Mouse (Mus musculus): ENCODE results near the gene Gpx6.

The Gpx6 gene

GRCm38 (mm10) chr13:21323405-21323804 is 11.5 kb downstream of the Gpx6 start:
- CTCF ChIA-PET = interaction anchor here (0.7 kb wide), 1 partner anchor 186 kb away, joined by 7 read pairs; no protein-coding TSS in a partner anchor

- CTCF ChIA-PET = no interaction called here
Observed at GRCm38 (mm10) chr13:21326191-21326590, 14.3 kb downstream of the Gpx6 start.

GRCm38 (mm10) chr13:21326657-21327211 is 14.8 kb downstream of the Gpx6 start:
- CTCF ChIA-PET = interaction anchor here (0.5 to 0.6 kb wide), 2 partner anchors 140 to 996 kb away, joined by 4 to 14 read pairs; no protein-coding TSS in a partner anchor

DNA sequence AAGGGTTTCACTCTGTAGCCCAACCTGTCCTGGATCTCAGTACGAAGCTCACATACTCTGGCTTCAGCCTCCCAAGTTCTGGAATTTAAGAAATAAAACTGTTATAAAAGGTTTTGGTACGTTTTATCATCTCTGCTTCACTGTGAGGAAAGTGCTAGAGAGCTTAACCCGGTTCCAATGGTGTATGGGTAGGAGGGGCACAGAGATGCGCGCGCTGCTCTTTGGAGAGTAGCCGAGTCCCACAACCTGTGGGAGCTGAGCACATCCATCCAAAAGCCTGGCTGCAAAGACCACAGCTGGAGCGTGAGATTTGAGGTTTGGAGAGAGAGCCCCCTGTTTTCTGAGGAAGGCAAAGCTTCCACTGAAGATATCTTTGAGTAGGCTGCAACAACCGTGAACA is 15.5 kb downstream of the Gpx6 start:
- CTCF ChIA-PET = interaction anchor here (0.5 to 0.6 kb wide), 2 partner anchors 140 to 997 kb away, joined by 4 to 14 read pairs; no protein-coding TSS in a partner anchor

GRCm38 (mm10) chr13:21346610-21347009 is 34.7 kb downstream of the Gpx6 start, which contains the start of gene Olfr1367:
Gene Olfr1367, plus strand, starts transcription at chr13:21346910.
- CTCF ChIA-PET = no interaction called here

DNA sequence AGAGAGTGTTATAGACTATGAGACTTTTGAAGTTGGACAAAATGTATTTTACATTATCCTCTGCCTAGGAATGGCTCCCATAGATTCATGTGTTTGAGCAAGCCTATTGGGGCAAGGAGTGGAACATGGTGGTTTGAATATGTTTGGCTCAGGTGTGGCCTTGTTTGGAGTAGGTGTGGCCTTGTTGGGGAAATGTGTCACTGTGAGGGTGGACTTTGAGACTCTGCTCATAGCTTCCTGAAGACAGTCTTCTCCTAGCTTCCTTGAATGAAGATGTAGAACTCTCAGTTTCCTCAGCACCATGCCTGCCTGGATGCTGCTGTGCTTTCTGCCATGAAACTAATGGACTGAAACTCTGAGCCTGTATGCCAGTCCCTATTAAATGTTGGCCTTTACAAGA is 38.7 kb downstream of the Gpx6 start:
- CTCF ChIA-PET = no interaction called here

DNA sequence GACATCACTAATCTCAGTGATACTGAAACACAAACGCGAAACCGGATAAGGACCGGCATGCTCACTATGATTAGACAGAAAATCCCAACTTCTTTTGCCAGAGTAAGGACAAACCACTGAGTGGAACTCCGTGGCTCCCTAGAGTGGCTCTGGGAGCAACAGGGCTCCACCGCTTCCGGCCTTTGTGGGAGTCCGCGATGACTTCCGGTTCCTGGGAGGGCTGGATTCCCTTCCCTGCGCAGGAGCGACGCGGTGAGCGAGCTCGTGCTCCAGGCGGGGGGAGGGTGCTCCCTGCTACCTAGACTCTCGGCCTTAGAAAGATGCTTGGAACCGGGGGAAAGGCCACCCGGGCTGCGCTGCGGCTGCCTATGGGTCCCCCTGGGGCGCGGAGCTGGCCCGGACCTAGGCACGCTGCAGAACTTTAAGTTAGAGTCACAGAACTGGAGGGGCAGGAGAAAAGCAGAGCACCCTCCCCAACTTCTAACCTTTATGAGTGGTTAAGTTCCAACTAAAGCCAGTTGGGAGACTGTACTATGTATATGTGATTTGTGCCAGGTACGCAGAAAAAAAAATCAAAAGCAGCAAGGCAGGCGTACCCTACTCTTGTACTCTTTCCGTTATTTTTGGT is 50.8 kb downstream of the Gpx6 start, which contains the start of gene Zscan12:
Zscan12 (plus strand) TSS at position 200 of the 628 bp plus-strand sequence.
- CTCF ChIA-PET = no interaction called here

DNA sequence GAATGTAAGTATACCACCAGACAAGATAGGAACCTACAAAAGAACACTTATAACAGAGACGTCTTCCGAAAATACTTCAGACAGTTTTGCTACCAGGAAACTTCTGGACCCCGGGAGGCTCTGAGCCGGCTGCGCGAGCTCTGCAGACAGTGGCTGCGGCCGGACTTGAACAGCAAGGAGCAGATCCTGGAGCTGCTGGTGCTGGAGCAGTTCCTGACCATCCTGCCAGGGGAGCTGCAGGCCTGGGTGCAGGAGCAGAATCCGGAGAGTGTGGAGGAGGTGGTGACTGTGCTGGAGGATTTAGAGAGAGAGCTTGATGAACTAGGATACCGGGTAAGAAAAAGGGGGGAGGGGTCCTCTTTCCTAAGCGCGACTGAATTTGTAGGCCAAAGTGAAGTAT is 51.8 kb downstream of the Gpx6 start:
- CTCF ChIA-PET = no interaction called here

DNA sequence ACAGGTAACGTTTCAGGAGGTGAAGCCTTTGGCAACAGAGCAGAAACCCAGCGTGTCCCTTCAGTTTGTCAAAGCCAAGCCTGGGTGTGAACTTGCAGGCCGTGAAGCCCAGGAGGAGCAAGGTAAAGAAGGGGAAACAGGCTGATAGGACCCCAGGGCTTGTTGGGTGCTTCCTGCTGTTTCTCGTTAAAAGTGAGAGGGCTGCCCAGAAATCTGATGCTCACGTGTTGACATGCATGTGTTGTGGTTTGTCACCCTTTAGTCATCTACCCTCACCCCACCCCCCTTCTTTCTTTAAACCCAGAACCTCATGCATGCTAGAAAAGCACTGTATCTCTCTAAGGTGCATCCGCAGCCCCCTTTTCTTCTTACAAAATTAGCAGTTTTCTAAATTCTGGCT is 54.7 kb downstream of the Gpx6 start:
- CTCF ChIA-PET = no interaction called here

Measured in spleen, embryonic (tissue).